Mouse (Mus musculus): ENCODE results near the gene Irf2bpl.

The Irf2bpl gene

GRCm38 (mm10) chr12:86885746-86886145 is 1.1 kb upstream of the Irf2bpl start:
- no peak for DNase-seq (ENCODE audit: low spot score)

GRCm38 (mm10) chr12:86885336-86885735 is 738 bp upstream of the Irf2bpl start:
- DNase-seq (ENCODE audit: low spot score): no peak

GRCm38 (mm10) chr12:86883280-86884196 is 1.1 kb downstream of the Irf2bpl start:
- DNase-seq (ENCODE audit: low spot score): peak; percentile 55

GRCm38 (mm10) chr12:86883019-86883279 is 1.6 kb downstream of the Irf2bpl start:
- DNase-seq (ENCODE audit: low spot score): no peak

GRCm38 (mm10) chr12:86882279-86883018 is 2.1 kb downstream of the Irf2bpl start:
- peak; percentile 47 for DNase-seq (ENCODE audit: low spot score)

- DNase-seq (ENCODE audit: low spot score): no peak
Observed at GRCm38 (mm10) chr12:86881809-86882278, 2.8 kb downstream of the Irf2bpl start.

- no peak for DNase-seq (ENCODE audit: low spot score)
Observed at GRCm38 (mm10) chr12:86880090-86880723, 4.4 kb downstream of the Irf2bpl start.

- DNase-seq (ENCODE audit: low spot score): no peak
Observed at GRCm38 (mm10) chr12:86879446-86880085, 5.0 kb downstream of the Irf2bpl start.

GRCm38 (mm10) chr12:86878426-86879353 is 5.9 kb downstream of the Irf2bpl start:
- no peak for DNase-seq (ENCODE audit: low spot score)

- no peak for DNase-seq (ENCODE audit: low spot score)
Observed at GRCm38 (mm10) chr12:86876981-86877380, 7.6 kb downstream of the Irf2bpl start.

GRCm38 (mm10) chr12:86876116-86876515 is 8.5 kb downstream of the Irf2bpl start:
- no peak for DNase-seq (ENCODE audit: low spot score)

- no peak for DNase-seq (ENCODE audit: low spot score)
Observed at GRCm38 (mm10) chr12:86872335-86873040, 12.1 kb downstream of the Irf2bpl start.

- no peak for DNase-seq (ENCODE audit: low spot score)
Observed at GRCm38 (mm10) chr12:86871666-86872334, 12.8 kb downstream of the Irf2bpl start.

- no peak for DNase-seq (ENCODE audit: low spot score)
Observed at GRCm38 (mm10) chr12:86870996-86871395, 13.6 kb downstream of the Irf2bpl start.

- no peak for DNase-seq (ENCODE audit: low spot score)
Observed at GRCm38 (mm10) chr12:86869761-86870160, 14.8 kb downstream of the Irf2bpl start.

- peak; percentile 41 for DNase-seq (ENCODE audit: low spot score)
Observed at GRCm38 (mm10) chr12:86867271-86868223, 17.1 kb downstream of the Irf2bpl start.

- no peak for DNase-seq (ENCODE audit: low spot score)
Observed at GRCm38 (mm10) chr12:86864316-86865020, 20.1 kb downstream of the Irf2bpl start.
